Mouse (Mus musculus) intestine, embryonic 16.5 days (tissue): ENCODE results near the gene Sypl. TPM values are rescaled to one million over a fixed set of nuclear protein-coding genes. Genes with fewer than 3 reads are reported as not detected.

ENCODE experiments used
- ATAC-seq: fragments of 200-750 bp; cut with Nextera tagmentation; 2 replicates; pipeline ENCODE4 v1.8.0; 2017; ENCODE audit warnings: moderate TSS enrichment, moderate library complexity
- H3K27ac ChIP-seq: fragments of 300-500 bp; sonication (generic); 2 replicates; pipeline ENCODE4 v1.5.1; 2014; ENCODE audit warnings: mild to moderate bottlenecking, low read length
- H3K27me3 ChIP-seq: fragments of 300-500 bp; sonication (generic); replicated peaks from 2 replicates; pipeline ENCODE4 v1.6.1; 2014; ENCODE audit warnings: low read length, control low read depth, mixed read lengths; ENCODE audit not compliant: control insufficient read depth, insufficient read depth
- H3K36me3 ChIP-seq: fragments of 300-500 bp; sonication (generic); 2 replicates; pipeline ENCODE4 v1.6.1; 2014; ENCODE audit warnings: low read length, control low read depth; ENCODE audit not compliant: control insufficient read depth, insufficient read depth
- H3K4me1 ChIP-seq: fragments of 300-500 bp; sonication (generic); 2 replicates; pipeline ENCODE4 v1.6.1; 2014; ENCODE audit warnings: low read length, control low read depth, mixed read lengths; ENCODE audit not compliant: control insufficient read depth, insufficient read depth
- H3K4me2 ChIP-seq: fragments of 300-500 bp; sonication (generic); 2 replicates; pipeline ENCODE4 v1.6.1; 2014; ENCODE audit warnings: low read depth, low read length, control low read depth
- H3K4me3 ChIP-seq: fragments of 300-500 bp; sonication (generic); 2 replicates; pipeline ENCODE4 v1.5.1; 2014; ENCODE audit warnings: mild to moderate bottlenecking, low read length
- H3K9ac ChIP-seq: fragments of 300-500 bp; sonication (generic); 2 replicates; pipeline ENCODE4 v1.6.1; 2014; ENCODE audit warnings: low read depth, low read length
- H3K9me3 ChIP-seq: fragments of 300-500 bp; sonication (generic); 2 replicates; pipeline ENCODE4 v1.6.1; 2016; ENCODE audit warnings: low read length, control low read depth; ENCODE audit not compliant: control insufficient read depth
- WGBS: fragments of 180-500 bp; shearing (Covaris S2); extraction: QIAGEN DNeasy Blood & Tissue Kit; methylation state at CpG from one replicate; pipeline ENCODE4 v1.1.7; 2014; 5-methylcytosine and 5-hydroxymethylcytosine counted together
- polyA plus RNA-seq: library from polyadenylated mRNA; unstranded; fragments of >200 nt; fragmentation: Nextera tagmentation; extraction: Ambion mirVana; gene quantifications from 2 replicates; pipeline ENCODE4 v1.2.1, GENCODE M21; 2015

The Sypl gene
- 168 and 172 TPM in 2 replicates for polyA plus RNA-seq

DNA sequence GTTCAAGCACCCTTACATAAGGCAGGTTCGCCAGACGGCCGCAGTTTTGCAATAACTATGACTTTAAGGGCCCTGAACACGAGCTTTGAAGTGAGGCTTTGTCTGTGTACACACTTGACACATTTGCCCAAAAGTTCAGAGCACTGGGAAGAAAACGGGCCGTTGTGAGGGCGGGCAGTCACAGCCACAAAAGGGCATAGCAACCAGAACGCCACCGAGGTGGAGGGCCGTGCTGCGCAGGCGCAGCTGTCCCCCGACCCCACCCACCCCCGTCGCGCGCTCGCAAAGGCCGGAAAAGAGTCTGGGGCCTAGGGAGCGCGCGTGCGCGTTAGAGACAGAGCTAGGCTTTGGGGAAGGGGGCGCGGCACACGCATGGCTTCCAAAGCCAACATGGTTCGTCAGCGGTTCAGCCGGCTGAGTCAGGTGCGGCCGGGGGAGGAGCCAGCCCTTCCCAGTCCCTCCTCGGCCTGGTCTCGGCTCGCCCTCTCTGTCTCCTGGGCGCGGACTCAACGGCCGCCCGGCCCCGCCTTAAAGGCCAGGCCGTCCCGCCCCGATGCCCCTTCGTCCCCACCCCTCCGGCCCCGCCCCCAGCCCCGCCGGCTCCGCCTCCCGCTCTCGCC, at the start of gene Sypl:
Gene Sypl (plus strand): TSS at position 296 of the 620 bp plus-strand sequence.
- peak; percentile 99 for ATAC-seq
- H3K27me3 ChIP-seq = no peaks in the 10 kb centered on the region
- peak within 1 kb of the TSS; percentile 72 for H3K4me2 ChIP-seq
- H3K27ac ChIP-seq = peak within 1 kb of the TSS; percentile 99
- peak within 1 kb of the TSS; percentile 81 for H3K4me3 ChIP-seq
- no peaks in the 10 kb centered on the region for H3K9me3 ChIP-seq
- peaks cover 14% of the 10 kb centered on the region; the same call in 1 of the 2 replicates for H3K4me1 ChIP-seq
- H3K36me3 ChIP-seq = no peaks in the 10 kb centered on the region
- under 1% methylated on average over 52 of the region's 52 CpGs for WGBS
- H3K9ac ChIP-seq = peak within 1 kb of the TSS; percentile 85

DNA sequence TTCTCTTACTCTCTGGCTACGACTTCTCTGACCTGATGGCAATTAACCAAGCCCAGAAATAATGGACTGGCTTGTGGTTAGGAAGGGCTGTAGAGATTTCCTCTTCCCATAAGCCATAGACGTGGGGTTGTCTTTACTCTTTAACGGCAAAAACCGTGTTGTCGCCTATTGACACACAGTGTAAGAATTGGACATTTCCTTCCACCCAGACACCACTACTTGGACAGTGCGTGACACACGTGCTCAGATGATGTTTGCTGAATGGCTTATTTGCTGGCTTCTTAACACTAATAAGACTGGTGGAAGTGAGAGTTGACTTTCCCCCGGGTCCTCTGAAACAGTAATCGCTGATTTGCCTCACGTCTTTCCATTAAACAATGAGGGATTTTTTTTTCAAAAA, 44.0 kb upstream of the Sypl start:
- Histone ChIP-seq H3K4me2 (no peak overlapping the region), H3K9ac (no peak overlapping the region), H3K27me3 (no peaks in the 10 kb centered on the region), H3K4me3 (no peak overlapping the region), H3K9me3 (no peaks in the 10 kb centered on the region), H3K4me1 (no peaks in the 10 kb centered on the region), H3K27ac (no peak overlapping the region), H3K36me3 (no peaks in the 10 kb centered on the region)
- no peak for ATAC-seq
- 58% methylated on average over 10 of the region's 10 CpGs for WGBS

DNA sequence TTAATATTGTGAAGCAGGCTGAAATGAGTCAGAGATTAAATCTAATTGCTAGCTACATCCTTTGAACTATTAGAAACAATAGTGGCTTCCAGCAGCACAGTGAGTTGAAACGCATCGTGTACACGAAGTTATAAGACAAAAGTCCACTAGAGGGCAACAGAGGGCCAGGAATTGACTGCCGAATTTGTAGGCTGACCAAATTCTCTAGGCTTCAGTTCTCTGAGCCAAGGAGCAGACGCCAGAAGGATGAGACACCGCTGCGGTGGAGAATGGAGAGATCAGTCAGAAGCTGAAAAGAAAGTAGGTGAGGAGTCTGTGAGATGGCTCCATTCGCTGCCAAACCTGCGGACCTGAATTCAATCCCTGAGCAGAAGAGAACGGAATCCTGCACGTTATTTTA, 43.6 kb upstream of the Sypl start:
- 10% methylated on average over 11 of the region's 11 CpGs for WGBS
- H3K4me3 ChIP-seq = peak overlapping the region; percentile 7; the same call in 1 of the 2 replicates
- 0 out of 2 replicates have a peak, but pooled peaks have one; percentile 44 for ATAC-seq

DNA sequence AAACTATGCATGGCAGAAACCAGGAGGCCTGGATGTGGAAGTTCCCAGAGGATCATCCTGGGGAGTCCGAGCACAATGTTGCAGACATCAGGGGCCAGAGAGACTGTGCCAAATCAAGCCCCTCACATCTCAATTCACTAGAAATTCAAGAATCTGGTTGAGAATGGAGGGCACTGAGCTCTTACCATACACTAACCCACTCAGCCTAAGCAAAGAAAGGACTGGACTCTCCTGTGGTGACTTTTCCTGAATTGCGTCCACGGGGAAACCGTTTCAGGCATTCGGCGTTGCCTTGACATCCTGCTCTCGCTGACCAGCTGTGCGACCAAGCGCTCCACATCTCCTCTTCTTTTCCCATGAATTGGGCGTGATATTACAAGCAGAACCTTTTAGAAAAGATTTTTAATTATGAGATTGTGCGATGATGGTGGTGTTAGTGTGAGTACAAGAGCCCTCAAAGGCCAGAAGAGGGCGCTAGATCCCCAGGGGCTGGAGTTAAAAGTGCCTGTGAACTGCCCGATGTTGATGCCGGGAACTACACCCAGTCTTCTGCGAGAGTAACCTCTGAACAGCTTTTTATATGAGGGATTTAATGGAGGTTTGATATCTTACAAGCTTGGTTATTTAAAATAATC, 43.0 kb upstream of the Sypl start:
- H3K4me3 ChIP-seq = peak overlapping the region; percentile 7; the same call in 1 of the 2 replicates
- 37% methylated on average over 15 of the region's 15 CpGs for WGBS

More for the DNA sequence above, 43.6 kb upstream of the Sypl start:
- no peaks in the 10 kb centered on the region for H3K4me1 ChIP-seq
- no peak overlapping the region for H3K9ac ChIP-seq
- peak overlapping the region; percentile 36 for H3K4me2 ChIP-seq
- no peaks in the 10 kb centered on the region for H3K36me3 ChIP-seq
- no peak overlapping the region for H3K27ac ChIP-seq
- H3K9me3 ChIP-seq = no peaks in the 10 kb centered on the region
- no peaks in the 10 kb centered on the region for H3K27me3 ChIP-seq

DNA sequence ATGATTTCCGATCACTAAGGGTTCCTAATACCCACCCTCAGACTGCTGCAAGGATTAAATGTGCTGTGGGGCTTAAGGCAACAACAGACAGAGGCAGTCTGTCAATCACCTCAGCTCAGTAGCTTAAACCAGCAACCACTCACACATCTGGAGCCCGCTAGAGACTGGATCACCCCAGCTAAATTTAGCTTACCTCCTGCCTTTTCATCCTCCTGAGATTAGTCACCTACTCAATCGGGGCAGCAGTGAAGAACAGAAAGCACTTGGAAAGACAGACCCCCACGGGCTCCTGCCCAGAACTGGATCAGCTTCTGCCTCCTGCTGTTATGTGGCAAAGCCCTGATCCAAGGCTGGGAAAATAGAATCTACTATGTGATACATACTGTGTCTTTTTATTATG, 42.1 kb upstream of the Sypl start:
- Histone ChIP-seq H3K9me3 (no peaks in the 10 kb centered on the region), H3K4me1 (no peaks in the 10 kb centered on the region), H3K36me3 (no peaks in the 10 kb centered on the region), H3K4me2 (no peak overlapping the region), H3K9ac (no peak overlapping the region), H3K4me3 (no peak overlapping the region), H3K27me3 (no peaks in the 10 kb centered on the region), H3K27ac (no peak overlapping the region)
- no peak for ATAC-seq
- 51% methylated on average over 4 of the region's 4 CpGs for WGBS

More for the DNA sequence above, 43.0 kb upstream of the Sypl start:
- Histone ChIP-seq H3K27me3 (no peaks in the 10 kb centered on the region), H3K27ac (no peak overlapping the region), H3K9ac (no peak overlapping the region), H3K36me3 (no peaks in the 10 kb centered on the region), H3K4me2 (peak overlapping the region; percentile 36), H3K9me3 (no peaks in the 10 kb centered on the region), H3K4me1 (no peaks in the 10 kb centered on the region)
- ATAC-seq = no peak; the same call in 1 of the 2 replicates

DNA sequence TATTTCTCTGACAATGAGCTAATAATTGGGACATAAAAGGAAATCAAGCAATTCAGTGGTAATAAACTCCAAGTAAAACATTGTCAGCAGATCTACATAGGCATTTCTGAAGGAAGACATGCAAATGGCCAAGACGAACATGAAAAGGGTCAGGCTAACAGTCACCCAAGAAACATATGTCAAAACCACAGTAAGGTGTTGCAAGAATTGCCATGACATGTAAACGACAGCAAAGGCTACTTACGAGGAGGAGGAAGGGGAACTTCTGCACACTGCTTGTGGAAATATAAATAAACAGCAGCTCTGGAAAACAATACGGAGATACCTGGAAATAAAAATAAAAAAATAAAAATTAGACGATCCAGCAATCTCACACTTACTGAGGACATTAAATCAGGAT, 40.9 kb upstream of the Sypl start:
- WGBS = 77% methylated on average over 5 of the region's 5 CpGs
- Histone ChIP-seq H3K4me2 (no peak overlapping the region), H3K4me1 (no peaks in the 10 kb centered on the region), H3K27me3 (no peaks in the 10 kb centered on the region), H3K9me3 (no peaks in the 10 kb centered on the region), H3K27ac (no peak overlapping the region), H3K36me3 (no peaks in the 10 kb centered on the region), H3K4me3 (no peak overlapping the region), H3K9ac (no peak overlapping the region)
- no peak for ATAC-seq

DNA sequence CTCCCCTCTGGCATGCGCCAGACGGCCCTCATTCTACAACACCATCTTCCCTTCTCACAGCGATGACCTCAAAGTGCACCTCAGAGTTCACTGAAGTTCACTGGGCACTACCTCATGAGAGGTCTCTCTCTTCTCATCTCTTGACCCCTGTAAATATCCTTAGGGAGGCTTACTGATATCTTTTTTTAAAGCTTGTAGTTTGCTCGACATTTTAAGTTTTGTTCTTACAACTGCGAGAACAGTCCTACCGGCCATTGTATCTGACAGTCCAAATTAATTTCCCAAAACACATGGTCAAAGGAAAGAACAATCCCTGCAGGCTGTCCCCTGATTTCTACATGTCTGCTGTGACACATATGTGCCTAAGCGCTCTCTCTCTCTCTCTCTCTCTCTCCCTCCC, 35.0 kb upstream of the Sypl start:
- Histone ChIP-seq H3K27ac (no peak overlapping the region), H3K4me2 (no peak overlapping the region), H3K36me3 (no peaks in the 10 kb centered on the region), H3K4me1 (no peaks in the 10 kb centered on the region), H3K27me3 (no peaks in the 10 kb centered on the region), H3K9ac (no peak overlapping the region), H3K9me3 (no peaks in the 10 kb centered on the region), H3K4me3 (no peak overlapping the region)
- no peak for ATAC-seq
- 79% methylated on average over 7 of the region's 7 CpGs for WGBS

DNA sequence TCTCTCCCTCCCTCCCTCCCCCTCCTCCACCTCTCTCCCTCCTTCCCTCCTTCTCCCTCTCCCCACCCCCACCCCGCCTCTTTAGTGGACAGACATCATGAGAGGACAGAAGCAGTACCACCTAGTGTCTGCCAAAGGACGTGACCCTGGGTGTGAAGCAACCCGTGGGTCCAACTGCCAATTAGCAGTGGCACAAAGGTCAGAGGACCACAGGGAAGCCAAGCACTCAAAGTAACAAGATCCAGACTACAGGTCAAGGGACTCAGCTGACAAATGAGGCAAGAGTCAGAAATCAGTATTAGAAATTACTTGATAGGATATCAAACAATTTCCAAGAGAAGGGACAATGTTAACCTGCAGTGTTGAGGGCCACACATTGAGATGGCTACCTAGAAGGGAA, 34.6 kb upstream of the Sypl start:
- H3K4me2 ChIP-seq = no peak overlapping the region
- no peaks in the 10 kb centered on the region for H3K36me3 ChIP-seq
- no peaks in the 10 kb centered on the region for H3K4me1 ChIP-seq
- H3K27me3 ChIP-seq = no peaks in the 10 kb centered on the region
- no peak overlapping the region for H3K4me3 ChIP-seq
- no peak overlapping the region for H3K27ac ChIP-seq
- 55% methylated on average over 3 of the region's 3 CpGs for WGBS
- H3K9me3 ChIP-seq = no peaks in the 10 kb centered on the region
- no peak overlapping the region for H3K9ac ChIP-seq
- ATAC-seq = no peak

DNA sequence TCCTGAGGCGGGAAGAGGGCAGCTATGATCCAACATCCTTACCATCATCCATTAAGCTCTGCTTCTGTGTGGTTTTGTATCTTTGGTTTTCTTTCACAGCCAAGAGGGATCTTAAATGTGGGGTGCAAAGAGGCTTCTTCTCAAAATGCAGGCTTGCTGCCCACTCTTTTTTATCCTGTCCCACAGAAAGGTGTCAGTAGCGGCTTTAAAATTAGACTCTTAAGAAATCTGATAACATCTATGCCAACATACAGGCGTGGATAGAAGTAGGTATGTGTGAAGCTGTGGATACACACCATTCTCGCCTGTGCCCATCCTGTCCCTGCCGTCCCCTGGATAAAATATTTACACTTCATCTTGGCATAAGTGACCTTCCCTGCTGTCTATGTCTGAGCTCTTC, 34.2 kb upstream of the Sypl start:
- no peak overlapping the region for H3K4me2 ChIP-seq
- H3K36me3 ChIP-seq = no peaks in the 10 kb centered on the region
- no peaks in the 10 kb centered on the region for H3K27me3 ChIP-seq
- H3K9me3 ChIP-seq = no peaks in the 10 kb centered on the region
- H3K4me3 ChIP-seq = no peak overlapping the region
- no peak for ATAC-seq
- no peak overlapping the region for H3K9ac ChIP-seq
- H3K4me1 ChIP-seq = no peaks in the 10 kb centered on the region
- 80% methylated on average over 5 of the region's 5 CpGs for WGBS
- no peak overlapping the region for H3K27ac ChIP-seq
